Mouse (Mus musculus) embryonic facial prominence, embryonic 11.5 days (tissue): ENCODE measurements at regions not wholly inside any gene's neighbourhood (a gene's known extent, or its start where the extent isn't known, plus 50 kb on each side); places are given as distances from the start of the nearest gene placed in this dataset.

ENCODE experiments used
- ATAC-seq: fragments of 200-750 bp; cut with Nextera tagmentation; replicated peaks from 2 replicates; pipeline ENCODE4 v1.8.0; 2017; ENCODE audit warnings: low read depth; ENCODE audit not compliant: insufficient number of reproducible peaks, low FRiP score, low TSS enrichment
- DNase-seq: peaks from one replicate; pipeline ENCODE4 v3.0.0-alpha.2; 2015; ENCODE audit warnings: low spot score
- H3K27ac ChIP-seq: fragments of 300-500 bp; sonication (generic); replicated peaks from 2 replicates; pipeline ENCODE4 v1.5.1; 2014; ENCODE audit warnings: mild to moderate bottlenecking, low read depth, low read length, control low read depth
- H3K27me3 ChIP-seq: fragments of 300-500 bp; sonication (generic); 2 replicates; pipeline ENCODE4 v1.6.1; 2014; ENCODE audit warnings: mild to moderate bottlenecking, low read length, moderate library complexity, mixed read lengths; ENCODE audit not compliant: control insufficient read depth, insufficient read depth
- H3K36me3 ChIP-seq: fragments of 300-500 bp; sonication (generic); replicated peaks from 2 replicates; pipeline ENCODE4 v1.6.1; 2014; ENCODE audit warnings: low read depth, mild to moderate bottlenecking, low read length, moderate library complexity, mixed read lengths; ENCODE audit not compliant: control insufficient read depth, insufficient read depth
- H3K4me1 ChIP-seq: fragments of 300-500 bp; sonication (generic); 2 replicates; pipeline ENCODE4 v1.6.1; 2014; ENCODE audit warnings: low read length, mixed read lengths; ENCODE audit not compliant: control insufficient read depth, insufficient read depth
- H3K4me2 ChIP-seq: fragments of 300-500 bp; sonication (generic); 2 replicates; pipeline ENCODE4 v1.6.1; 2014; ENCODE audit warnings: low read depth, mild to moderate bottlenecking, control low read depth, low read length, moderate library complexity
- H3K4me3 ChIP-seq: fragments of 300-500 bp; sonication (generic); 2 replicates; pipeline ENCODE4 v1.5.1; 2014; ENCODE audit warnings: low read depth, low read length, control low read depth
- H3K9ac ChIP-seq: fragments of 300-500 bp; sonication (generic); replicated peaks from 2 replicates; pipeline ENCODE4 v1.6.1; 2014; ENCODE audit warnings: mild to moderate bottlenecking, control low read depth, low read length
- H3K9me3 ChIP-seq: fragments of 300-500 bp; sonication (generic); replicated peaks from 2 replicates; pipeline ENCODE4 v1.6.1; 2016; ENCODE audit warnings: mild to moderate bottlenecking, low read length, inconsistent platforms, mixed read lengths; ENCODE audit not compliant: control insufficient read depth
- WGBS: fragments of 180-500 bp; shearing (Covaris S2); extraction: QIAGEN DNeasy Blood & Tissue Kit; methylation state at CpG from one replicate; pipeline ENCODE4 v1.1.7; 2014; 5-methylcytosine and 5-hydroxymethylcytosine counted together

DNA sequence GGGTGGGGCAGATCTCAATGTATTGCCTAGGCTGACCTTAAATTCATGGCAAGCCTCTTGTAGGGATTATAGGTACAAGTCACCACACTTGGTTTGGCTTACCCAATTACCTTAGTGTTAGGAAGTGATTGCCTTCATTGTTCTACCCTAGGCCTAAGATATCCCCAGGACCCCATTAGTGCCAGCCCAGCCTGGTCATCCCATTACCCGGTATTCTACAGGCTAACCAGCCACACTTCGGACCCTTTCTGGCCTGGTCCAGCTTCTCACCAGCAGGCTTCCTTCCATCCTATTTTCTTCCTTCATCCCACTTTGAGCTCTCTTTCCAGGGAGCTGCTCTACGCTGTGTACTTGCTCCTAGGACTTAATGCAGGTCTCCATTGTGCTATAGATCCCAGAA, 59.5 kb downstream of the Tex35 start:
- no peak overlapping the region; the same call in 1 of the 2 replicates for H3K27ac ChIP-seq
- H3K4me1 ChIP-seq = peaks cover 6% of the 10 kb centered on the region
- H3K27me3 ChIP-seq = no peaks in the 10 kb centered on the region
- H3K9ac ChIP-seq = no peak overlapping the region
- no peak for DNase-seq
- 86% methylated on average over 3 of the region's 3 CpGs for WGBS
- no peak overlapping the region for H3K4me2 ChIP-seq
- H3K36me3 ChIP-seq = no peaks in the 10 kb centered on the region
- no peak overlapping the region for H3K4me3 ChIP-seq
- no peaks in the 10 kb centered on the region for H3K9me3 ChIP-seq
- ATAC-seq = no peak; the same call in 1 of the 2 replicates

GRCm38 (mm10) chr1:157048201-157048923, 60.1 kb downstream of the Tex35 start:
- Histone ChIP-seq H3K9me3 (no peaks in the 10 kb centered on the region), H3K4me1 (peaks cover 6% of the 10 kb centered on the region), H3K9ac (no peak overlapping the region; the same call in 1 of the 2 replicates), H3K36me3 (no peaks in the 10 kb centered on the region), H3K27ac (peak overlapping the region; percentile 53; the same call in 1 of the 2 replicates), H3K27me3 (no peaks in the 10 kb centered on the region), H3K4me3 (no peak overlapping the region), H3K4me2 (no peak overlapping the region)
- 9% methylated on average over 11 of the region's 11 CpGs for WGBS
- DNase-seq = peak; percentile 84
- ATAC-seq = peak; percentile 84

DNA sequence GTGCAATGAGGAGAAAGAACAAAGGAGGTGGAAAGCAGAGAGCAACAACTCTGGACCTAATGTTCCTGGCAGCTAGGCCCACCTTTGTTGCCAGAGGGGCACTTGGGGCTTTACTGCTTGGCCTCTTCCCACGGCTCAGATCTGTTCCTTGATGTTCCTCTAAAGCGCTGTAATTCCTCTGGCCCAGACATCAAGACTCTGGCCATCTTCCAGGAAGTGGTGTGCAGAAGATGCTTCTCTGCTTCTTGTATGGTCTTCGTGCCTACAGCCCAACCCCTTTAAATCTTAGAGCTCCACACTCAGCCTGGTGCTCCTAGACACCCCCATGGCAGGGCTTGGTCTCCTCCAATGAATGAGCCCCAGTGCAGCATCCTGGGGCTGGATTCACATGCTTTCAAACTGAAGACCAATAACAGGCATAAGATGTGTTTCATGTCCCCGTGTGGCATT, 60.7 kb downstream of the Tex35 start:
- Histone ChIP-seq H3K27me3 (no peaks in the 10 kb centered on the region), H3K4me2 (no peak overlapping the region), H3K4me3 (no peak overlapping the region), H3K4me1 (peaks cover 6% of the 10 kb centered on the region), H3K36me3 (no peaks in the 10 kb centered on the region), H3K9me3 (no peaks in the 10 kb centered on the region), H3K27ac (no peak overlapping the region), H3K9ac (no peak overlapping the region)
- ATAC-seq = peak; percentile 42; the same call in 1 of the 2 replicates
- peak; percentile 57 for DNase-seq
- 66% methylated on average over 4 of the region's 4 CpGs for WGBS

- no peaks in the 10 kb centered on the region for H3K27me3 ChIP-seq
- H3K9ac ChIP-seq = no peak overlapping the region
- H3K9me3 ChIP-seq = no peaks in the 10 kb centered on the region
- no peaks in the 10 kb centered on the region for H3K36me3 ChIP-seq
- ATAC-seq (no peak), DNase-seq (no peak)
- no peak overlapping the region for H3K27ac ChIP-seq
- WGBS = 78% methylated on average over 4 of the region's 4 CpGs
- no peak overlapping the region for H3K4me2 ChIP-seq
- peaks cover 6% of the 10 kb centered on the region for H3K4me1 ChIP-seq
- H3K4me3 ChIP-seq = no peak overlapping the region
These were observed 61.7 kb downstream of the Tex35 start for GRCm38 (mm10) chr1:157046760-157047182.

DNA sequence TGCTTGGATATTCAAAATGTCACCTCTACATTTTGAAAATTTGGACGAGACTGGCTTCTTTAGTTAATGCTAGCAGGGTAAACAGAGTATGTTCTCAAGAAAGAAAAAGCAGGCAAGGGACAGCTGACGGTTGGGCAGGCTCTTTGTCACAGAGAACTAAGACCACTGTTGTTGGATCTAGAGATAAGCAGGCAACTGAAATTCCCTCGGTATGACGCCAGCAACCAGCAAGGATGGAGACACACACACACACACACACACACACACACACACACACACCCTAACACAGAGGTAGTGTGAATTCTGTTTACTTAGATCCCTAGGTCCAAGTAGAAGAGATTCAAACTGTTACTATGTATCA, 68.7 kb downstream of the Tex35 start:
- DNase-seq = no peak
- 31% methylated on average over 4 of the region's 4 CpGs for WGBS
- no peak overlapping the region for H3K4me2 ChIP-seq
- H3K27me3 ChIP-seq = no peaks in the 10 kb centered on the region
- H3K9me3 ChIP-seq = no peaks in the 10 kb centered on the region
- H3K9ac ChIP-seq = no peak overlapping the region
- no peaks in the 10 kb centered on the region for H3K36me3 ChIP-seq
- H3K4me1 ChIP-seq = no peaks in the 10 kb centered on the region; the same call in 1 of the 2 replicates
- H3K4me3 ChIP-seq = no peak overlapping the region
- no peak overlapping the region; the same call in 1 of the 2 replicates for H3K27ac ChIP-seq
- ATAC-seq = no peak

DNA sequence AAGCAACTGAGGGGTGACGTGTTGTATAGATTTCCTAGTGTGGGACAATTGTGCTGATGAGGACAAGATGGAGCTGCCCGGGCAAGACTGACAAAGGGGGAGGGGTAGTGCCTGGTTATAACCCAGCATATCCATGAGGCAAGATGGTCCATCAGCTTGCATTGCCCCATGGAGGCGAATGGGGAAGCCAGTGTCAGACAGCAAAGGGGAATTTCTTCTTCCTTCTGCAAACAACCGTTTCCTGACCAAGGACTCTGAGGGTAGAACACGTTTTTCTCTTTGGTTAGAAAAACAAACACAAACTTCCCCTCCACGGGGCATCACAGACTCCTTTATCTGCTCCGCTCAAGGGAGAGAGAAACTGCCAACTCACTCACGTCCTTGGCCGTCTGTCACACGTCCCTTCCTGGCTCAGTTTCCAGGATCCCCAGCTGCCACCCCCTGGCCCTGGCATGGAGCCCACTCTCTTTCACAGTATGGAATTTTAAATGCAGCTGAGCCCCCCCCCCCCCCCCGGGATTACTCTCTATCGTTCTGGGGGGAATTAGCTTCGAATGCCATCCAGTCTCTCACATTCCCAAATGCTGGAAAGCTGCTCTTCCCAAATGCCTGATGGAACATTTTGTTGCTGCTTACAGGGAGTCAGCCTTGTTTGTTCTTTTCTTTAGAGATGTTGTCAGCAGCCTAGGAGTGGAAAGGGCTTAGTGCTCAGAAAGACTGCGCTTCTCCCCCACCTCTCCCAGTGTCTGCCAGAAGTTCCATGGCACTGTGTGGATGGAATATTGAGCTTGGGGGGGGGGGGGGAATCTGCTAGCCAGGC, 69.3 kb downstream of the Tex35 start:
- no peaks in the 10 kb centered on the region for H3K9me3 ChIP-seq
- H3K4me1 ChIP-seq = no peaks in the 10 kb centered on the region; the same call in 1 of the 2 replicates
- no peak overlapping the region for H3K4me3 ChIP-seq
- DNase-seq (peak; percentile 51), ATAC-seq (peak; percentile 78)
- WGBS = 13% methylated on average over 14 of the region's 14 CpGs
- H3K27ac ChIP-seq = peak overlapping the region; percentile 22; the same call in 1 of the 2 replicates
- no peaks in the 10 kb centered on the region for H3K27me3 ChIP-seq
- H3K4me2 ChIP-seq = 0 out of 2 replicates have a peak overlapping the region, but pooled peaks have one; percentile 21
- no peaks in the 10 kb centered on the region for H3K36me3 ChIP-seq
- 0 out of 2 replicates have a peak overlapping the region, but pooled peaks have one; percentile 7 for H3K9ac ChIP-seq

GRCm38 (mm10) chr1:157038111-157039008, 70.1 kb downstream of the Tex35 start:
- WGBS = 68% methylated on average over 14 of the region's 14 CpGs
- Histone ChIP-seq H3K4me1 (no peaks in the 10 kb centered on the region; the same call in 1 of the 2 replicates), H3K36me3 (no peaks in the 10 kb centered on the region), H3K4me3 (no peak overlapping the region), H3K9me3 (no peaks in the 10 kb centered on the region), H3K4me2 (no peak overlapping the region), H3K27ac (no peak overlapping the region), H3K9ac (no peak overlapping the region), H3K27me3 (no peaks in the 10 kb centered on the region)
- ATAC-seq = no peak
- DNase-seq = no peak
